Mouse (Mus musculus) liver, embryonic 14.5 days (tissue): Measurements from ENCODE around the gene BC005537. TPM values are rescaled to one million over a fixed set of nuclear protein-coding genes. Genes with fewer than 3 reads are reported as not detected.
A peak's percentile ranks its signal among the peaks of the same experiment; 100 is the strongest.

ENCODE experiments used
- ATAC-seq: fragments of 200-750 bp; cut with Nextera tagmentation; 2 replicates; pipeline ENCODE4 v1.8.0; 2017; ENCODE audit warnings: moderate number of reproducible peaks, mild to moderate bottlenecking, moderate library complexity; ENCODE audit not compliant: insufficient read depth
- DNase-seq, 3 experiments: peaks; one replicate each; pipeline ENCODE4 v3.0.0-alpha.2; 2012 to 2013; ENCODE audit warnings: low read depth in 3 of 3, low spot score in 3 of 3
- H3K27ac ChIP-seq: fragments of 300-500 bp; sonication (generic); 2 replicates; pipeline ENCODE4 v1.5.1; 2014; ENCODE audit warnings: moderate library complexity, mild to moderate bottlenecking, control low read depth, inconsistent platforms
- H3K27me3 ChIP-seq: fragments of 300-500 bp; sonication (generic); 2 replicates; pipeline ENCODE4 v1.6.1; 2014; ENCODE audit warnings: mild to moderate bottlenecking, low read length, moderate library complexity; ENCODE audit not compliant: control insufficient read depth, insufficient read depth
- H3K36me3 ChIP-seq: fragments of 300-500 bp; sonication (generic); replicated peaks from 2 replicates; pipeline ENCODE4 v1.6.1; 2014; ENCODE audit warnings: low read depth; ENCODE audit not compliant: control insufficient read depth, insufficient read depth
- H3K4me1 ChIP-seq, 2 experiments: fragments of 200-500 bp in 1 of 2; fragments of 300-500 bp in 1 of 2; sonication (generic) in 1 of 2; replicated peaks; 2 replicates each; pipeline ENCODE4 v1.6.1; 2012 to 2014; ENCODE audit warnings: antibody characterized with exemption in 1 of 2, inconsistent platforms in 1 of 2, low read length in 1 of 2; ENCODE audit not compliant: control insufficient read depth in 2 of 2, insufficient read depth in 2 of 2
- H3K4me2 ChIP-seq: fragments of 300-500 bp; sonication (generic); 2 replicates; pipeline ENCODE4 v1.6.1; 2014; ENCODE audit warnings: low read depth, mild to moderate bottlenecking, control low read depth, moderate library complexity
- H3K4me3 ChIP-seq, 2 experiments: fragments of 200-500 bp in 1 of 2; fragments of 300-500 bp in 1 of 2; sonication (generic) in 1 of 2; 2 replicates each; pipeline ENCODE4 v1.5.1; 2012 to 2014; ENCODE audit warnings: low read depth in 2 of 2, low read length in 2 of 2, mild to moderate bottlenecking in 2 of 2, control low read depth in 1 of 2, inconsistent platforms in 1 of 2, moderate library complexity in 1 of 2; ENCODE audit not compliant: insufficient read depth in 1 of 2
- H3K9ac ChIP-seq: fragments of 300-500 bp; sonication (generic); replicated peaks from 2 replicates; pipeline ENCODE4 v1.6.1; 2014; ENCODE audit warnings: mild to moderate bottlenecking, control low read depth, moderate library complexity
- H3K9me3 ChIP-seq: fragments of 300-500 bp; sonication (generic); 2 replicates; pipeline ENCODE4 v1.6.1; 2016; ENCODE audit warnings: low read length, mixed read lengths; ENCODE audit not compliant: control insufficient read depth
- CTCF ChIP-seq: IDR thresholded peaks from 2 replicates; pipeline ENCODE4 v1.5.1; 2016; ENCODE audit warnings: antibody characterized with exemption, low read depth, control low read depth
- EP300 ChIP-seq: IDR thresholded peaks from 2 replicates; pipeline ENCODE4 v1.6.1; 2016; ENCODE audit warnings: antibody characterized with exemption, low read depth
- WGBS: fragments of 180-500 bp; shearing (Covaris S2); extraction: QIAGEN DNeasy Blood & Tissue Kit; methylation state at CpG from one replicate; pipeline ENCODE4 v1.1.7; 2014; ENCODE audit not compliant: insufficient replicate concordance; 5-methylcytosine and 5-hydroxymethylcytosine counted together
- polyA plus RNA-seq, 2 experiments: library from polyadenylated mRNA; depleted of rRNA in 1 of 2; stranded (reverse) in 1 of 2; unstranded in 1 of 2; fragments of >200 nt; fragmentation: Nextera tagmentation in 1 of 2; extraction: Ambion mirVana in 1 of 2; gene quantifications; 2 replicates each; pipeline versions ENCODE4 v1.2.1 to v1.2.3; 2012 to 2014

The BC005537 gene
- polyA plus RNA-seq, 2 experiments: 13.7 to 33.5 TPM

GRCm38 (mm10) chr13:24787477-24787876, 14.0 kb upstream of the BC005537 start:
- no peaks in the 10 kb centered on the region for H3K27me3 ChIP-seq
- H3K36me3 ChIP-seq: no peaks in the 10 kb centered on the region
- 0 out of 4 replicates have a peak, but pooled peaks cover 0 to 4% of the 10 kb centered on the region in 2 experiments for H3K4me1 ChIP-seq
- H3K9me3 ChIP-seq: no peaks in the 10 kb centered on the region
- WGBS: 70% methylated on average over 5 of the region's 5 CpGs
- H3K4me3 ChIP-seq: no peak overlapping the region
- TF ChIP-seq EP300 (no peak), CTCF (no peak)
- H3K9ac ChIP-seq: no peak overlapping the region
- no peak overlapping the region for H3K4me2 ChIP-seq
- DNase-seq (no peak), ATAC-seq (no peak)
- H3K27ac ChIP-seq: no peak overlapping the region

DNA sequence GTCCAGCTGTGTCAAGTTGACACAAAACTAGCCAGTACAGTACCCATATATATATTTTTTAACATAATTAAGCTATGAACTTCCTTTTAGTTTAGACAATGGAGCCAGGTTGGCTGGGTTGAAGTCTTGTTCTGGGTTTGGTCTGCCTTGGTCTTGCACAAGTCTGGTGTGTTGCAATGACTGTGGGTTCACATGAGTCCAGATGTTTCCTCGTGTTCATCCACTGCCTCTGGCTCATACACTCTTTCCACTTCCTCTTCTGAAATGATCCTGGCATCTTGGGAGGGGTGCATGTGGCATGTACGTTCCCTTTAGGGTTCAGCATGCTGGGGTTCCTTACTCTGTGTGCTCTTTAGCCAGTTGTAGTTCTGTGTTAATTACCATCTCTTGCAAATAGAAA, 10.1 kb upstream of the BC005537 start:
- Histone ChIP-seq H3K36me3 (no peaks in the 10 kb centered on the region), H3K27ac (no peak overlapping the region), H3K9ac (no peak overlapping the region), H3K4me3 (no peak overlapping the region), H3K4me1 (0 out of 4 replicates have a peak, but pooled peaks cover 0 to 6% of the 10 kb centered on the region in 2 experiments), H3K9me3 (no peaks in the 10 kb centered on the region), H3K27me3 (no peaks in the 10 kb centered on the region), H3K4me2 (no peak overlapping the region)
- WGBS: 12% methylated on average over 2 of the region's 2 CpGs
- ATAC-seq (0 out of 2 replicates have a peak, but pooled peaks have one; percentile 23), DNase-seq (peak in 1 of 3 experiments; percentile 50)
- TF ChIP-seq CTCF: no peak
- peak; percentile 34; the same call in 1 of the 2 replicates for TF ChIP-seq EP300

GRCm38 (mm10) chr13:24792411-24793045, 8.9 kb upstream of the BC005537 start:
- DNase-seq (no peak), ATAC-seq (no peak)
- TF ChIP-seq CTCF: no peak
- TF ChIP-seq EP300: no peak

GRCm38 (mm10) chr13:24798686-24799085, 2.8 kb upstream of the BC005537 start:
- Histone ChIP-seq H3K4me1 (peaks cover 7 to 11% of the 10 kb centered on the region in 2 experiments), H3K27ac (no peak overlapping the region), H3K4me3 (no peak overlapping the region), H3K36me3 (peaks cover 4% of the 10 kb centered on the region; the same call in 1 of the 2 replicates), H3K9ac (no peak overlapping the region), H3K27me3 (no peaks in the 10 kb centered on the region), H3K9me3 (no peaks in the 10 kb centered on the region), H3K4me2 (no peak overlapping the region)
- WGBS: 87% methylated on average over 4 of the region's 4 CpGs
- ATAC-seq (no peak), DNase-seq (no peak)
- TF ChIP-seq EP300: no peak

More at GRCm38 (mm10) chr13:24792411-24793045, 8.9 kb upstream of the BC005537 start:
- WGBS: 57% methylated on average over 9 of the region's 9 CpGs
- H3K4me1 ChIP-seq: 0 out of 4 replicates have a peak, but pooled peaks cover 0 to 6% of the 10 kb centered on the region in 2 experiments
- no peaks in the 10 kb centered on the region for H3K9me3 ChIP-seq
- no peak overlapping the region for H3K27ac ChIP-seq
- H3K4me3 ChIP-seq: no peak overlapping the region
- no peaks in the 10 kb centered on the region for H3K27me3 ChIP-seq
- H3K9ac ChIP-seq: no peak overlapping the region
- H3K4me2 ChIP-seq: no peak overlapping the region
- no peaks in the 10 kb centered on the region for H3K36me3 ChIP-seq

DNA sequence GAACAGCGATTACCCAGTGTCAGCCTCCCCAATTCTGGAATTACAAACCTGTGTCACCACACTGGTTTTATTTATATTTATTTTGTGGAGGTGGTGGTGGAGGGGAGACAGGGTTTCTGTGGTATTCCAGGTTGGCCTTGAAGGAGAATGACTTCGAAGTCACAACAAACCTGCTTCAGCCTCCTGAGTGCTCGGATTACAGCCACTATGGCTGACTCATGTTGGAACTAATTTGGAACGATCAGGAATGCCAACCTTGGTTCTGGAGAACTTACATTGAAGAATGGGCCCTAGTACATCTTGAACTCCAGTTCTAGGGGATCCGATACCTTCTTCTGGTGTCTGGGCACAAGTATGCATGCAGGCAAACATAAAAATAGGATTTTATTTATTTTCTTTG, 2.1 kb upstream of the BC005537 start:
- Histone ChIP-seq H3K4me2 (peak overlapping the region; percentile 99), H3K9me3 (no peaks in the 10 kb centered on the region), H3K27ac (peak overlapping the region; percentile 94), H3K36me3 (peaks cover 9% of the 10 kb centered on the region), H3K4me3 (peak overlapping the region in 1 of 2 experiments; percentile 95; a peak in 3 of 4 replicates), H3K27me3 (no peaks in the 10 kb centered on the region), H3K9ac (peak overlapping the region; percentile 100), H3K4me1 (peaks cover 7 to 14% of the 10 kb centered on the region in 2 experiments)
- ATAC-seq: no peak
- no peak for DNase-seq
- TF ChIP-seq CTCF: no peak
- no peak for TF ChIP-seq EP300
- WGBS: 74% methylated on average over 5 of the region's 5 CpGs
